Mouse (Mus musculus) ovary, adult 2 months (tissue): ENCODE results near the gene Hao1. TPM values are rescaled to one million over a fixed set of nuclear protein-coding genes. Genes with fewer than 3 reads are reported as not detected.

ENCODE experiments used
- polyA plus RNA-seq: library from polyadenylated mRNA; depleted of rRNA; stranded (reverse); fragments of >200 nt; gene quantifications from 2 replicates; pipeline ENCODE4 v1.2.3, GENCODE M21; 2012; rRNA removed

Hao1 gene
- 0.06 TPM in 1 of 2 replicates, not detected in the other for polyA plus RNA-seq

DNA sequence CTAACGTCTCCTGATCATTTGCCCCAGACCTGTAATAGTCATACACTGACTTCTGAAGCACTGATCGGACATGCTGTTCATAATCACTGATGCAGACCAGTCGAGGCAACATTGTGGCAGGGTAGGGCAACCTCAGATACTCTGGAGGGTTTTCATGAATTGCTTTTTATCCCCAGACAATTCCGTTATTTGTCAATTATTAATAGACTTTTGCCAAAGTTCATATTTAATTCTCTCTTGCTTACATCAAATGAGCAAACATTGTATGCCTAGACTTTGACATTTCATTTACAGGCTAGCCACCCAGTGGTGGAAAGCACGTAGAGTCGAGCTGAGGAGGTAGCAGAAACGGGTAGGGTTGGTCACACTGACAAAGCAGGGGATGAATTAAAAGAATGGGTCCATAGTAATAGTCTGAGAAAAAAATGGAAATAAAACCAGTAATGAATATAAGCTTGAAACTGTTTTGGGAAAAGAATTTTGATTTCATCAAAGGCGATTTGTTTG, at the start of gene Hao1:
TSS of gene Hao1 (minus strand) at position 148 of the 507 bp plus-strand sequence.

Other genes with a start within 250 kb of the Hao1 start
- gene Tmx4, start 89.8 kb upstream of the Hao1 start, polyA plus RNA-seq: 8.1 and 31.8 TPM in 2 replicates
- gene Plcb1, start 231.7 kb upstream of the Hao1 start, polyA plus RNA-seq: 2.7 and 5.6 TPM in 2 replicates